Mouse (Mus musculus): ENCODE measurements around the gene Smarcb1. TPM values are rescaled to one million over a fixed set of nuclear protein-coding genes. Genes with fewer than 3 reads are reported as not detected.

The Smarcb1 gene
- total and polyA plus RNA-seq, 3 experiments = 76.2 to 96.0 (median 94.9) TPM

DNA sequence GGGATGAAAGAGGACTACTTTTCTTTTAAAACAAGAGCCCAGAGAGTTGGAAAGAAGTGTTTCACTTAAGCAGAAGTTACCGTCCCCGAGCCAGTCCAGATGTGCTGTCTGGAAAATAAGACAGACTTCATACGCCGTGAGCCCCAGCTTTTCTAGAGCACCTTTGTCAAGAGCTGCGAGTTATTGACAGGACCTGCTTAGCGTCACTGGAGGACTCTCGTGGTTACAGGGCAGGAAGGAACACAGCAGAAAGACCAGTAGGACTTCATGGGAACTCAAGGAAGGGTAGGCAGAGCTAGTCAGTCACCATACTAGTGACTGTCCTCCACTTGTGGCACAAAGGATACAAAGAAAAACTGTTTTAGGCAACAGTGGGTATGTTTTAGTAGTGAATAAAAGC, 5.9 kb downstream of the Smarcb1 start:
- no peaks in the 10 kb centered on the region for H3K9me3 ChIP-seq (replicated peaks; ENCODE audit: low read length)
- H3K27me3 ChIP-seq (replicated peaks) = no peaks in the 10 kb centered on the region
- in situ Hi-C loops (cut with MboI; ENCODE audit: low pct_ligation_motif_present, low pct_unique_long_range_greater_than_20kb, low sequenced_read_pairs) = no loop called here
- no peak overlapping the region for H3K4me2 ChIP-seq (ENCODE audit: insufficient read depth, low read depth, poor library complexity, severe bottlenecking)
- H3K4me3 ChIP-seq (replicated peaks in 1 of 3; ENCODE audit: low read depth in 2 of 3, low read length in 2 of 3, poor library complexity in 1 of 3) = no peak overlapping the region
- H3K9ac ChIP-seq (ENCODE audit: insufficient read depth, low read depth) = no peak overlapping the region
- dilution Hi-C loops (cut with MboI; ENCODE audit: extremely low pct_ligation_motif_present, extremely low pct_unique_long_range_greater_than_20kb, low sequenced_read_pairs) = no loop called here
- no peak for DNase-seq (ENCODE audit: extremely low read depth)
- peaks cover 46 to 84% of the 10 kb centered on the region in 2 experiments for H3K36me3 ChIP-seq (replicated peaks in 1 of 2; ENCODE audit: control insufficient read depth in 1 of 2, insufficient read depth in 1 of 2, low read length in 1 of 2)
- H3K27ac ChIP-seq (ENCODE audit: insufficient read depth, low read depth) = no peak overlapping the region
- peaks cover 31% of the 10 kb centered on the region for H3K79me2 ChIP-seq (replicated peaks; ENCODE audit: control insufficient read depth, extremely low read depth, insufficient read depth, poor library complexity, severe bottlenecking)
- peaks cover 3 to 25% of the 10 kb centered on the region in 2 experiments; a peak in 3 of 4 replicates for H3K4me1 ChIP-seq (ENCODE audit: control insufficient read depth in 1 of 2, insufficient read depth in 2 of 2)
- TF ChIP-seq RCOR1 (conservative IDR thresholded peaks at IDR 0.05; ENCODE audit: low read depth, low read length) = no peak
- no peak for TF ChIP-seq POLR2AphosphoS2 (IDR thresholded peaks at IDR 0.05; ENCODE audit: low read depth, low read length)
- TF ChIP-seq ETS1 (conservative IDR thresholded peaks at IDR 0.05; ENCODE audit: low read depth, low read length) = no peak
- no peak for TF ChIP-seq MAZ (IDR thresholded peaks at IDR 0.05; ENCODE audit: low read depth, low read length)
- TF ChIP-seq ELF1 (IDR thresholded peaks at IDR 0.05; ENCODE audit: low read depth, low read length) = no peak
- no peak for TF ChIP-seq NELFE (IDR thresholded peaks at IDR 0.05; ENCODE audit: low read depth, low read length)
- no peak for TF ChIP-seq CHD1 (IDR thresholded peaks at IDR 0.05; ENCODE audit: low read depth, low read length)
- no peak for TF ChIP-seq USF2 (conservative IDR thresholded peaks at IDR 0.05; ENCODE audit: low read depth, low read length)
- TF ChIP-seq TBP (conservative IDR thresholded peaks at IDR 0.05; ENCODE audit: low read depth, low read length) = no peak
- TF ChIP-seq IRF4 (IDR thresholded peaks at IDR 0.05; ENCODE audit: low read depth, low read length) = no peak
- TF ChIP-seq MXI1 (IDR thresholded peaks at IDR 0.05; ENCODE audit: low read depth, low read length) = no peak
- TF ChIP-seq BHLHE40 (IDR thresholded peaks at IDR 0.05; ENCODE audit: low read depth, low read length) = no peak
- no peak for TF ChIP-seq E2F4 (IDR thresholded peaks at IDR 0.05; ENCODE audit: insufficient replicate concordance, low read depth, low read length)
- no peak for TF ChIP-seq SMC3 (IDR thresholded peaks at IDR 0.05; ENCODE audit: low read depth, low read length)
- no peak for TF ChIP-seq GABPA (IDR thresholded peaks at IDR 0.05; ENCODE audit: insufficient replicate concordance, low read depth, low read length)
- no peak for TF ChIP-seq MEF2A (IDR thresholded peaks at IDR 0.05; ENCODE audit: borderline replicate concordance, low read depth, low read length)
- TF ChIP-seq KAT2A (IDR thresholded peaks at IDR 0.05; ENCODE audit: insufficient replicate concordance, low read length) = no peak
- no peak for TF ChIP-seq RAD21 (IDR thresholded peaks at IDR 0.05; ENCODE audit: low read depth, low read length)
- no peak for TF ChIP-seq ZC3H11A (IDR thresholded peaks at IDR 0.05; ENCODE audit: low read depth, low read length)
- no peak for TF ChIP-seq MAX (IDR thresholded peaks at IDR 0.05; ENCODE audit: low read length)

DNA sequence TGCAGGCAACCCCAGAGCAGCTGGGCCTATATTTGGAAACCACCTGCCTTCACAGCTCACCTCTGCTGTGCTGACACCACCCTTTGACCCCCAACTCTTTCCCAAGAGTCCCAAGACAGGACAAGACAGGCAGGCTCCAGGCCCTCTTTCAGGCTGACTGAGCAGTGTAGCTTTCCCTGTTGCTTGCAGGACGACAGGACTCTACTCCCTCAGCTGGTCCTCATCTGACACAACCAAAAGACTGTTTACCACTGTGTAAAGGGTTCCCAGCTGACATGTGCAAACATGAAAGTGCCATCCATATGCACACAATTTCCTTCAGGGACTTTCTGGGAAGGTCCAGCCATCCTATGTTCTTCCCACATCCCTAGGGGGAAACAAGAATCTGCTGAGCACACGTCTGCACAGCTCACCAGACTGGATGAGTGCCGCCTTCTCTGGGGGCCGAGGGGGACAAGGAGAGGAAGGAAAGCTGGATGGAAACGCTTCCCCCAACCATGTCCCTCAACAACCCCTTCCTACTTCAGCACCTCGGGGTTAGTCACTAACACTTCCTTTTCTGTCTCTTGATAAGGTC, 8.3 kb downstream of the Smarcb1 start:
- Histone ChIP-seq H3K27ac (ENCODE audit: insufficient read depth, low read depth) (no peak overlapping the region), H3K4me1 (ENCODE audit: control insufficient read depth in 1 of 2, insufficient read depth in 2 of 2) (peaks cover 0 to 7% of the 10 kb centered on the region in 2 experiments; a peak in 1 of 4 replicates), H3K27me3 (replicated peaks) (no peaks in the 10 kb centered on the region), H3K4me3 (replicated peaks in 1 of 3; ENCODE audit: low read depth in 2 of 3, low read length in 2 of 3, poor library complexity in 1 of 3) (no peak overlapping the region), H3K9ac (ENCODE audit: insufficient read depth, low read depth) (no peak overlapping the region), H3K9me3 (replicated peaks; ENCODE audit: low read length) (no peaks in the 10 kb centered on the region), H3K79me2 (replicated peaks; ENCODE audit: control insufficient read depth, extremely low read depth, insufficient read depth, poor library complexity, severe bottlenecking) (peaks cover 6% of the 10 kb centered on the region), H3K36me3 (replicated peaks in 1 of 2; ENCODE audit: control insufficient read depth in 1 of 2, insufficient read depth in 1 of 2, low read length in 1 of 2) (peaks cover 60 to 85% of the 10 kb centered on the region in 2 experiments), H3K4me2 (ENCODE audit: insufficient read depth, low read depth, poor library complexity, severe bottlenecking) (no peak overlapping the region)
- no peak for DNase-seq (ENCODE audit: extremely low read depth)
- dilution Hi-C loops (cut with MboI; ENCODE audit: extremely low pct_ligation_motif_present, extremely low pct_unique_long_range_greater_than_20kb, low sequenced_read_pairs) (no loop called here), in situ Hi-C loops (cut with MboI; ENCODE audit: low pct_ligation_motif_present, low pct_unique_long_range_greater_than_20kb, low sequenced_read_pairs) (no loop called here)
- TF ChIP-seq ZMIZ1 (IDR thresholded peaks at IDR 0.05; ENCODE audit: low read depth, low read length) = no peak
- no peak for TF ChIP-seq USF1 (IDR thresholded peaks at IDR 0.05; ENCODE audit: low read depth, low read length)
- no peak for TF ChIP-seq CTCF (conservative IDR thresholded peaks at IDR 0.05 in 1 of 2, IDR thresholded peaks at IDR 0.05 in 1 of 2; ENCODE audit: low read depth in 2 of 2, low read length in 2 of 2)
- no peak for TF ChIP-seq E2F4 (IDR thresholded peaks at IDR 0.05; ENCODE audit: insufficient replicate concordance, low read depth, low read length)
- no peak for TF ChIP-seq EP300 (IDR thresholded peaks at IDR 0.05; ENCODE audit: low read length)
- TF ChIP-seq ZNF384 (IDR thresholded peaks at IDR 0.05; ENCODE audit: low read depth, low read length) = no peak
- TF ChIP-seq UBTF (IDR thresholded peaks at IDR 0.05; ENCODE audit: low read depth, low read length) = no peak
- TF ChIP-seq TBP (conservative IDR thresholded peaks at IDR 0.05; ENCODE audit: low read depth, low read length) = no peak
- TF ChIP-seq KAT2A (IDR thresholded peaks at IDR 0.05; ENCODE audit: insufficient replicate concordance, low read length) = no peak
